In the genomic region with DNA sequence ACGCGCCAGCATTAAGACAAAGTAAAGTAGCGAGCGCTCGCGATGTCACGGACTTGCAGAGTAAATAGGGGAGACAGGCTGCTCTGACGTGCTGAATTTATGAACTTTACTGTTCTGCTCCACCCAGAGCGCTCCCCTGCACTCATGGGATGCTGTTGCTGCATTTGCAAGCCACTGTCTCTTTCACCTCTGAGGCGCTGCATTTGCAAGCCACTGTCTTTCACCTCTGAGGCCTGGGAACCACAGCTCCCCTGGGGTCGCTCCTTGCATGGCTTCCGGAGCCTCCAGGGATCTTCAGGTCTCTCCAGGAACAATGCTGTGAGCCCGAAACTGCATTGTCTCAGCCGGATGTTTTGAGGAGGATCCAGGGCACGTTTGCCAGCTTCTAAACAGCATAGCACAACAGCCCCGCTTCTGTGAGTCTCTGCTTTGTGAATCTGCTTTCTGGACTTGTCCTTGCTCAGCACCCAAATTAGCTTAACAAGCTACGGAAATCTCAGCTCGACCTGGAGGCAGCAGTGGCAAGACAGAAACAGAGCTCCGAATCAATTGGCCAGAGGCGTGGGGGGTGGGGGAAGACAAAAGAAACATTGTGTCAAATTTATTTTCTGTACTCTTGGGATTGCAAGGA, we compare ENCODE assay signal across 8 mouse cellular contexts.
DNase-seq lines count a peak whose midpoint lies in the region; ATAC-seq and TF ChIP-seq lines count a peak whose summit lies in the region.

No protein-coding gene starts in this region.

- H3K27ac ChIP-seq in heart, adult 2 months: no peak overlapping the region
- no peak overlapping the region for H3K27ac ChIP-seq in lung, embryonic 15.5 days

- peak overlapping the region; percentile 53 for H3K4me3 ChIP-seq in heart, adult 2 months
- peak overlapping the region; percentile 36 for H3K4me3 ChIP-seq in lung, embryonic 15.5 days

- WGBS in heart, adult 2 months: under 1% methylated on average over 20 of the region's 20 CpGs
- WGBS in lung, embryonic 15.5 days: under 1% methylated on average over 20 of the region's 20 CpGs

- no peak for TF ChIP-seq CTCF in heart, adult 2 months (IDR thresholded peaks at IDR 0.05)

- no peak overlapping the region for H3K9ac ChIP-seq in heart, adult 2 months (ENCODE audit: low read depth, low read length)
- H3K9ac ChIP-seq in lung, embryonic 15.5 days: no peak overlapping the region

- DNase-seq in gastrocnemius, adult 18-20 months (ENCODE audit: low spot score): peak; percentile 1
- DNase-seq in gastrocnemius, adult 8-10 months (ENCODE audit: low spot score in 2 of 2): no peak
- peak; percentile 65 to 69 for DNase-seq in cerebellum, postnatal 10 days
- DNase-seq in heart, adult 2 months: peak; percentile 7 to 22
- peak; percentile 5 for DNase-seq in kidney, postnatal 14 days
- peak; percentile 41 to 58 for DNase-seq in right cerebral cortex, adult 2 months (ENCODE audit: low spot score in 2 of 2)

- TF ChIP-seq POLR2A in heart, adult 2 months (IDR thresholded peaks at IDR 0.05; ENCODE audit: insufficient read depth, low read depth, low read length): no peak

- no peaks in the 10 kb centered on the region for H3K27me3 ChIP-seq in heart, adult 2 months (ENCODE audit: control insufficient read depth, insufficient read depth, low read length)
- peaks cover 9% of the 10 kb centered on the region; the same call in 1 of the 2 replicates for H3K27me3 ChIP-seq in lung, embryonic 15.5 days

- peaks cover 1% of the 10 kb centered on the region; the same call in 1 of the 2 replicates for H3K4me1 ChIP-seq in heart, adult 2 months (ENCODE audit: control insufficient read depth, insufficient read depth, low read length)
- H3K4me1 ChIP-seq in lung, embryonic 15.5 days: peaks cover 15% of the 10 kb centered on the region

- no peak for TF ChIP-seq EP300 in heart, adult 2 months (IDR thresholded peaks at IDR 0.05; ENCODE audit: insufficient read depth, low read depth, low read length)

- H3K36me3 ChIP-seq in heart, adult 2 months (ENCODE audit: control insufficient read depth, insufficient read depth, low read length): no peaks in the 10 kb centered on the region
- H3K36me3 ChIP-seq in lung, embryonic 15.5 days: no peaks in the 10 kb centered on the region

- H3K9me3 ChIP-seq in lung, embryonic 15.5 days: no peaks in the 10 kb centered on the region

- H3K4me2 ChIP-seq in lung, embryonic 15.5 days: peak overlapping the region; percentile 68

- intact Hi-C loops in heart, adult 2 months (cut with DNase I): loop anchor here (2.0 to 10.0 kb wide), 5 partner anchors 137 to 1577 kb away; a partner anchor contains a TSS

- no peaks in the 10 kb centered on the region for H3K79me2 ChIP-seq in heart, adult 2 months (replicated peaks; ENCODE audit: control insufficient read depth, insufficient read depth, low read length)

- no peak for ATAC-seq in lung, embryonic 15.5 days (ENCODE audit: borderline replicate concordance, extremely low read depth, low FRiP score, low TSS enrichment)
- no peak for ATAC-seq in CD4-positive, CD25-positive, alpha-beta regulatory T cell, adult 4 months

Comparison
In these comparisons a context has a peak if more than half of its experiments do, and no peak if none do; other contexts are left out.
1. DNase-seq: peak in gastrocnemius, adult 18-20 months (single experiment), cerebellum, postnatal 10 days (2 of 2), heart, adult 2 months (2 of 2), kidney, postnatal 14 days (single experiment) and right cerebral cortex, adult 2 months (2 of 2); none in gastrocnemius, adult 8-10 months (0 of 2).